Mouse (Mus musculus) stomach, adult 2 months (tissue): ENCODE results near the gene Snx17. TPM values are rescaled to one million over a fixed set of nuclear protein-coding genes. Genes with fewer than 3 reads are reported as not detected.

Source experiments
- polyA plus RNA-seq: library from polyadenylated mRNA; depleted of rRNA; stranded (reverse); fragments of >200 nt; gene quantifications from 2 replicates; pipeline ENCODE4 v1.2.3, GENCODE M21; 2012; rRNA removed

The Snx17 gene
- 36.2 and 37.1 TPM in 2 replicates for polyA plus RNA-seq

DNA sequence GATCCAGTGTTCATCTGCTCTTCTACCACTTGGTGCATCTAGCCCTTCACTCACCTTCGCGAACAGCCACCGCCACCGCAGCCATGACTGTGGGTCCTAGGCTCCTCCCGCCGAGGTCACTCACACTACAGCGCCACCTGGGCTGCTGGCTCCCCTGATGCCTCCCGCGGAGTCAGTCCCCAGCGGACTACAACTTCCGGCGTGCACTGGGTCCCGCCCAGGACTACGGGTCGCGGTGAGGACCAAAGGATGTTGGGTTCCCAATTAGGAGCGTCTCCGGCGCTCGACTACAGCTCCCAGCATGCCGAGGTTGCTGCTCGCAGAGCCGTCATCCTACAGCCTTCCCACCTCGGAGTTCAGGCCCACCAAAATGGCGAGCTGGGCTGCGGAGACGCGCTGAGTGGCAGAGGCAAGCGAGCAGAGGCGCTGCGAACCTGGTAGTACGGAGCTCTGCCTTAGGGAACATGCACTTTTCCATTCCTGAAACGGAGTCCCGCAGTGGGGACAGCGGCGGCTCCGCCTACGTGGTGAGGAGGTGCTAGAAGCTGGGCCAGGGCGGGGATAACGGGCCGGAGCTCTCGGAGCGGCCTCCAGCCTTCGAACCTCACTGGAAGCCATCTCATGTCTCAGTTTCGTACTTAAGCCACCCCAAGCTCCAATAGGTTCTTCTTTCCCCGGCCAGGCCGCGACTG, at the start of gene Snx17, which contains the start of gene Eif2b4:
Gene Snx17 (plus strand): TSS at position 289 of the 692 bp plus-strand sequence.
Gene Eif2b4 (minus strand): TSS at position 492 of the 692 bp plus-strand sequence.

DNA sequence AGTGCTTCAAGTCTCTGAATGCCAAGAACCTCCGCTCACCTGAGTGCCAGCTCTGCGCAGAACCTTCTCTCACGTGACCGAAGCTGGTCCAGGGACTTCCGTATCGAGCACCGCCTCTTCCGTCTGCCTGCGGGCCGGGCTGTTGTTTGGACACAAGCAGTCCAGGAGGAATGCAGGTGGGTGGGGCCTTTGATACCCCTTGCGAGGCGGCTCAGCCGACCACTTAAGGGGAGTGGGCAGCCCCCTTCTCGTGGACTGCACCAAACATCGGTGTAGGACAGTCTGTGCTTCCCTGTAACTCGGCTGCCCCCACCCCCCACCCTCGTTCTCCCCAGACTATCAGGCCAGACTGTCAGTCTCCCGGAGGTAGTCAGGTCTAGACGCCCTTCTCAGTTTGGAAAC, 38.9 kb upstream of the Snx17 start, which contains the start of gene Mpv17:
Gene Mpv17 (minus strand): TSS at position 100 of the 402 bp plus-strand sequence.

DNA sequence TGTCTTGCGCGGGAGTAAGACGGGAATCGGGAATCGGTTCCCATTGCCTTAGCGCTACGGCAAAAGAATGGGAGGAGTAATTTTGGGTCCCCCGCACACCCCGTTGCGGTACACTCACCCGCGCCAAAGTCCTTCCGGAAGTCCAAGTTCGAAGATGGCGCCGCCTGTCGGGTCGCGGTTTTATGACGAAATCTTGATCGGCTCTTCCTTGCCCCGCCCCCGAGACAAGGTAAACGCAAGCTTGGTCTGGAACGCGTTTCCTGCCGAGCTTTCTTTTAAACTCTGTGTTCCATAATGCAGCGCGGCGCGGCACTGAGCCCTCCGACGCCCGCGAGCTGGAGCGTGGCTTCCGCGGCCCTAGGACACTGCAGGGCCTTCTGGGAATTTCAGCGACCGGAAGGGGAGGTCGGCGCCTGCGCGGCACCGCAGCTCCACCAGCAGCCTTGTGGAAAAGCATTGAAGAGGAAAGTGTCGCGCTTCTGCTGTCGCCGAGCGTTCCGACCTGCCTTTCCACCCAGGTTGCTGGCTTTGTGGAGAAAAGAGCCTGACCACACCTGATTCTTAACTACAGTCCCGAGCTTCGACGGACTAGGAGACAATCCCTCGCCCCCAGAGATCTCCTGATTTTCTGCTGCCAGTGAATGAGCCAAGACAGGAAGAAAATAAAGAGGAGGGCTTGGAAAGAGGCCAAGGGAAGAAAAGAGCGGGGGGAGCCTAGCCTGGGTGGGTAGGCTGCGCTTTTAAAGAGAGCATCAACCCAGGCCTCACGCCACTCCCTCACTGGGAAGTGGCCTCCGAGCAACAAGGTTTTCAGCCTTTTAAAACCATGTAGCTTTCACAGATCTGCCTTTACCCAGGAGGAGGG, 13.0 kb upstream of the Snx17 start, which contains the start of the genes Gm29609 and Gtf3c2:
Gene Gm29609 (minus strand): TSS at position 146 of the 865 bp plus-strand sequence.
Gene Gtf3c2 (minus strand): TSS at position 379 of the 865 bp plus-strand sequence.

DNA sequence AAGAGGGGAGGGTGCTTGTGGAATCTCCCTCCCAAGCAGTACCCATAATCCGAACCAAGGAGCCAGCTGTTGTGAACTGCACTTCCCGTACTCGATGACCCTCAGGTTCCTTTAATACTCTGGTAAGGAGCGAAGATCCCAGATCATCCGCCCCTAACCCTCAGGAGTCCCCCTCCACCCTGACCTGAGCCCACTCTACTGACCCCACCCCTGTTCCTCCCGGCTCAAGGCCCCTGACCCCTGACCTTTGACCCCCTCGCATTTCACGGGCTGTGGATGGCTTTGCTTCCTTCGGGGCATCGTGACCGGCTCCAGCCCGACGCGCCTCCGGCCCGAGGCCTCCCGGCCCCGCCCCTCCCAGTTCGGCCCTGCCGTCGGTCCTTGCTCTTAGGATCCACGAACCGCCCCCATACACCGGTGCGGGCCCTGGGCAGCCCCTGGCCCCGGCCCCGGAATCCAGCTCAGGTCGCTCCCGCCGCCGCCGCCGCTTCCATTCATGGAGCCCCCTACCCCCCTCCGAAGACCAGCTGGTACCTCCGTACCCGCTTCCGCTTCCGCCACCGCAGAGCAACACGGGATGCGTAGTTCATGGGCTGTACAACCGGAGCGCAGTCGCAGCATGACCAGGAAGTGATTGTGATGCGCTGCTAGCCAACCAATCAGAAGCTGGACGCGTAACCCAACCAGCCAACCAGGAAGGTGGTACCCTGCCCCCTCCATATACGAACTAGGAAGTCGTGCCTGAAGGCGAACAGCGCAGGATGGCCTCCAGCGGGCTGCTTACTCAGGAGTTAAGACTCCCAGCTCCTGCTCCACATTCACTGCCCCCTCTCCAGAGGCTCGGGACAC, 8.9 kb downstream of the Snx17 start, which contains the start of gene Zfp513:
Gene Zfp513 (minus strand): TSS at position 562 of the 849 bp plus-strand sequence.

DNA sequence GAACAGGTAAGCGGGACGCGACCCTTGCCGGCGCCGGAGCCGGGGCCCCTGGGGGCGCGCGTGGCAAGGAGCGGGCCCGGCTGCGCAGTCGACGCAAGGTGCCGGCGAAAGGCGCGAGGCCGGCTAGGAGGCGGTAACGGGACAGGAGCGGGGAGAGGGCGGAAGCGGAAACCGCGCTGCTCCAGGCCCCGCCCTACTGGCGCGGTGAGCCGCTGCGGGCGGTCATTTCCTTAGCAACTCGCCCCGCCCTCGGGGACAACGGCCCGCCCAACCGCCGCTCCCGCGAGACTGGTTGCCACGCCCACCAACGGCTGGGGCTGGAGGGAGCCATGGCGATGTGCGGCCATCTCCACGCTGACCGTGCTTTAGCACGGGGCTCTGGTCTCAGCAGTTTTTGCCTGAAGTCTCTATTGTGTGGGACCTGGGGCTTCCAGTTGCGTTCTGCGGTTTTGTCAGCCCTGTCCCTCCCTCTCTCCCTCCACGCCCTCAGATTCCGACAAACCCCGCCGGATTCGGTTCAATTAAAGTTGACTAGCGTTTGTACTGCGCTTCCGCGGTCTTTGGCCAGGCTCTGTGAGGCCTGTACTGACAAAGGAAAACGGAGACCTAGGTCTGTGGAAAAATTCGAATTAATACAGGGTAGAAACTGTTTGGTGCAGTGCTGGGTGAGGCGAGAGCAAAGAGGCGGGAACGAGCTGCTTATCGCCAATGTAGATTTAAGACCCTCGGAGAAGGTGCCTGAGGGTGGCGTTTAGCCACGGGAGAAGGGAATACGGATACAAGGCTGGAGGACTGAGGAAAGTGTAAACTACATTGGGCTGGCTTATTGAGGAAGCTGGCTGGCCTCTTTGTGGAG, 27.6 kb downstream of the Snx17 start, which contains the start of gene Ppm1g:
Gene Ppm1g (minus strand): TSS at position 240 of the 856 bp plus-strand sequence.

DNA sequence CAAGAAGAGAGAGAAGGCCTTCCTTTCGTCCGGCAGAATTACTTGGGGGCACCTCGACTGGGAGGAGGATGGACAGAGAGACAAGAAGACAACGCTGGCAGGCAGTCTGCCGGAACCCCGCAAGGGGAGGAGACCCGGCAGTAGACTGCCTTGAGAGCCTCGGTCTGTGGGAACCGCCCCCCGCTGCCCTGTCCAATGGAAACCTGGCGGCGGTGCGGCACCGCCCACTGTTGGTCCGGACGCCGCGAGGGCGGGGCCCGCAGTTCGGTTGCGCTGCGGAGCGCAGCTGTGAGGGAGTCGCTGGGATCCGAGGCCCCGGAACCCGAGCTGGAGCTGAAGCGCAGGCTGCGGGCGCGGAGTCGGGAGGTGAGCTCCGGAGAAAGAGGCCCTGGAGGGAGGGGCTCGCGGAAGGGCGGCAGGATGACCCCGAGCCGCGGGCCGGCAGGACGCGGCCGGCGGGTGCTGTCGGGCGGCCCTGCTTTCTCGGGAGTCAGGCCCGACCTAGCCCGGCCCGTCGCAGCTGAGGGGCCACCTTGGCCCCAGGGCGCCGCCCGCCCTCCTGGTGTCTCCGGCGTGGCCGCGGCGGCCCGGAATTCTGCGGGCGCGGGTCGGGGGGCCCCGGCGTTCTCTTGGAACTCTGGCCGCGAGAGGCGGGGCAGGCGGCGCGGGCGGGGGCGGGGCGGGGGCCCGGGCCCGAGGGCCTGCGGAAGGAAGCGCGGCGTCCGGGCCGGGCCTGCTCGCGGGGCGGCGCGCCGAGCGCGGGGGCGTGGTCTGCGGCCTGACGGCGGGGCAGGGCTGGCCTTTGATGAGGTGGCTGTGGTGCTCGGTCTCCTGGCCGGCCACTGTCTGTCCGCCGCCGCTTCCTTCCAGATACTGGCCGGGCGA, 47.9 kb downstream of the Snx17 start, which contains the start of the genes Nrbp1 and Gm9970:
Gene Nrbp1 (plus strand): TSS at position 228 of the 885 bp plus-strand sequence.
Gene Gm9970 (minus strand): TSS at position 596 of the 885 bp plus-strand sequence.

Other genes with a start within 250 kb of the Snx17 start
- gene Cgref1, start 247.6 kb upstream of the Snx17 start, polyA plus RNA-seq = 56.1 and 81.0 TPM in 2 replicates
- gene Preb, start 232.9 kb upstream of the Snx17 start, polyA plus RNA-seq = 252 and 282 TPM in 2 replicates
- 10.1 and 12.4 TPM in 2 replicates for gene Tcf23, start 224.6 kb upstream of the Snx17 start, polyA plus RNA-seq
- 27.4 and 33.9 TPM in 2 replicates for gene Atraid, start 144.9 kb upstream of the Snx17 start, polyA plus RNA-seq
- 10.2 and 11.2 TPM in 2 replicates for gene Slc5a6, start 144.3 kb upstream of the Snx17 start, polyA plus RNA-seq
- gene Cad, start 138.4 kb upstream of the Snx17 start, polyA plus RNA-seq = 11.9 and 14.2 TPM in 2 replicates
- not detected in 2 replicates for gene Dnajc5g, start 86.9 kb upstream of the Snx17 start, polyA plus RNA-seq
- 0.15 and 0.29 TPM in 2 replicates for gene Slc30a3, start 85.0 kb upstream of the Snx17 start, polyA plus RNA-seq
- 2.8 and 4.1 TPM in 2 replicates for gene Trim54, start 76.5 kb upstream of the Snx17 start, polyA plus RNA-seq
- not detected in 2 replicates for gene Ucn, start 54.4 kb upstream of the Snx17 start, polyA plus RNA-seq
- 23.9 and 27.3 TPM in 2 replicates for gene Mpv17, start 39.0 kb upstream of the Snx17 start, polyA plus RNA-seq
- 0.14 and 2.1 TPM in 2 replicates for gene Gm29609, start 13.3 kb upstream of the Snx17 start, polyA plus RNA-seq
- gene Gtf3c2, start 13.1 kb upstream of the Snx17 start, polyA plus RNA-seq = 13.3 and 14.6 TPM in 2 replicates
- gene Eif2b4, start 203 bp downstream of the Snx17 start, polyA plus RNA-seq = 20.2 and 24.5 TPM in 2 replicates
- gene Zfp513, start 9.1 kb downstream of the Snx17 start, polyA plus RNA-seq = 25.0 and 34.4 TPM in 2 replicates
- 42.5 and 93.0 TPM in 2 replicates for gene Ppm1g, start 27.5 kb downstream of the Snx17 start, polyA plus RNA-seq
- gene Nrbp1, start 47.6 kb downstream of the Snx17 start, polyA plus RNA-seq = 121 and 134 TPM in 2 replicates
- gene Gm9970, start 48.0 kb downstream of the Snx17 start, polyA plus RNA-seq = 0.13 TPM in 1 of 2 replicates, not detected in the other
- 113 and 161 TPM in 2 replicates for gene Krtcap3, start 58.5 kb downstream of the Snx17 start, polyA plus RNA-seq
- 11.9 and 14.9 TPM in 2 replicates for gene Ift172, start 97.9 kb downstream of the Snx17 start, polyA plus RNA-seq
- gene Fndc4, start 102.9 kb downstream of the Snx17 start, polyA plus RNA-seq = 6.3 and 7.4 TPM in 2 replicates
- not detected in 2 replicates for gene Gckr, start 104.2 kb downstream of the Snx17 start, polyA plus RNA-seq